Mouse (Mus musculus) midbrain, embryonic 16.5 days (tissue): ENCODE measurements at regions not wholly inside any gene's neighbourhood (a gene's known extent, or its start where the extent isn't known, plus 50 kb on each side); places are given as distances from the start of the nearest gene placed in this dataset.

Experiments used
- ATAC-seq: fragments of 200-750 bp; cut with Nextera tagmentation; 2 replicates; pipeline ENCODE4 v1.8.0; 2017; ENCODE audit warnings: moderate TSS enrichment
- H3K27ac ChIP-seq: fragments of 300-500 bp; sonication (generic); 2 replicates; pipeline ENCODE4 v1.5.1; 2014; ENCODE audit warnings: mild to moderate bottlenecking, low read length, mixed read lengths
- H3K27me3 ChIP-seq: fragments of 300-500 bp; sonication (generic); 2 replicates; pipeline ENCODE4 v1.6.1; 2014; ENCODE audit warnings: low read depth, low read length, mixed read lengths; ENCODE audit not compliant: control insufficient read depth, insufficient read depth
- H3K36me3 ChIP-seq: fragments of 300-500 bp; sonication (generic); 2 replicates; pipeline ENCODE4 v1.6.1; 2014; ENCODE audit warnings: mild to moderate bottlenecking, low read length, moderate library complexity, mixed read lengths; ENCODE audit not compliant: control insufficient read depth, insufficient read depth
- H3K4me1 ChIP-seq: fragments of 300-500 bp; sonication (generic); 2 replicates; pipeline ENCODE4 v1.6.1; 2014; ENCODE audit warnings: mild to moderate bottlenecking, low read length, mixed read lengths; ENCODE audit not compliant: control insufficient read depth, insufficient read depth
- H3K4me2 ChIP-seq: fragments of 300-500 bp; sonication (generic); 2 replicates; pipeline ENCODE4 v1.6.1; 2014; ENCODE audit warnings: mild to moderate bottlenecking, low read length, mixed read lengths
- H3K4me3 ChIP-seq: fragments of 300-500 bp; sonication (generic); 2 replicates; pipeline ENCODE4 v1.5.1; 2014; ENCODE audit warnings: low read depth, mild to moderate bottlenecking, low read length, moderate library complexity, mixed read lengths
- H3K9ac ChIP-seq: fragments of 300-500 bp; sonication (generic); 2 replicates; pipeline ENCODE4 v1.6.1; 2014; ENCODE audit warnings: low read depth, low read length, mixed read lengths
- H3K9me3 ChIP-seq: fragments of 300-500 bp; sonication (generic); replicated peaks from 2 replicates; pipeline ENCODE4 v1.6.1; 2014; ENCODE audit warnings: mild to moderate bottlenecking, low read length, mixed read lengths; ENCODE audit not compliant: control insufficient read depth, poor library complexity, severe bottlenecking

GRCm38 (mm10) chr2:55974096-55974495 lies 538.3 kb downstream of the Kcnj3 start:
- Histone ChIP-seq H3K9ac (no peak overlapping the region), H3K36me3 (no peaks in the 10 kb centered on the region), H3K4me1 (no peaks in the 10 kb centered on the region), H3K4me3 (no peak overlapping the region), H3K4me2 (no peak overlapping the region), H3K27ac (no peak overlapping the region), H3K27me3 (no peaks in the 10 kb centered on the region), H3K9me3 (no peaks in the 10 kb centered on the region)
- peak; percentile 76; the same call in 1 of the 2 replicates for ATAC-seq
